Mouse (Mus musculus): Measurements from ENCODE around the gene Calm5.

- no peak for TF ChIP-seq CTCF (conservative IDR thresholded peaks at IDR 0.05; ENCODE audit: low read length)
- TF ChIP-seq NANOG (IDR thresholded peaks at IDR 0.05; ENCODE audit: borderline replicate concordance, low read length), result no peak
Observed at GRCm38 (mm10) chr13:3894549-3894948, 40.6 kb downstream of the Calm5 start.

Data from E14TG2a.4 (cell line).